Mouse (Mus musculus): Measurements from ENCODE around the gene Dnal4. TPM values are rescaled to one million over a fixed set of nuclear protein-coding genes. Genes with fewer than 3 reads are reported as not detected.

Dnal4 gene
- polyA plus RNA-seq, 1 experiment from 2014 or later: 101 TPM

GRCm38 (mm10) chr15:79741173-79741858 is 36.3 kb downstream of the Dnal4 start:
- DNase-seq (ENCODE audit: low spot score) (no peak), ATAC-seq (no peak)
- Histone ChIP-seq H3K9me3 (replicated peaks; ENCODE audit: control insufficient read depth, low read length) (no peaks in the 10 kb centered on the region), H3K4me2 (ENCODE audit: low read length) (peak overlapping the region; percentile 55), H3K4me1 (ENCODE audit: control insufficient read depth, insufficient read depth, low read length) (peaks cover 15% of the 10 kb centered on the region), H3K27me3 (replicated peaks; ENCODE audit: control insufficient read depth, insufficient read depth, low read length) (no peaks in the 10 kb centered on the region), H3K27ac (ENCODE audit: low read depth, low read length) (no peak overlapping the region), H3K36me3 (ENCODE audit: control insufficient read depth, insufficient read depth, low read length) (peaks cover 35% of the 10 kb centered on the region), H3K4me3 (ENCODE audit: low read depth, low read length) (peak overlapping the region; percentile 87), H3K9ac (ENCODE audit: low read length) (peak overlapping the region; percentile 92)
- 34% methylated on average over 14 of the region's 14 CpGs for WGBS

- no peak for ATAC-seq
- peaks cover 38% of the 10 kb centered on the region for H3K36me3 ChIP-seq (ENCODE audit: control insufficient read depth, insufficient read depth, low read length)
- H3K9ac ChIP-seq (ENCODE audit: low read length): peak overlapping the region; percentile 92; the same call in 1 of the 2 replicates
- H3K4me3 ChIP-seq (ENCODE audit: low read depth, low read length): peak overlapping the region; percentile 87; the same call in 1 of the 2 replicates
- no peak overlapping the region for H3K27ac ChIP-seq (ENCODE audit: low read depth, low read length)
- no peak for DNase-seq (ENCODE audit: low spot score)
- peaks cover 15% of the 10 kb centered on the region for H3K4me1 ChIP-seq (ENCODE audit: control insufficient read depth, insufficient read depth, low read length)
- no peaks in the 10 kb centered on the region for H3K9me3 ChIP-seq (replicated peaks; ENCODE audit: control insufficient read depth, low read length)
- WGBS: 89% methylated on average over 3 of the region's 3 CpGs
- H3K4me2 ChIP-seq (ENCODE audit: low read length): peak overlapping the region; percentile 55
- no peaks in the 10 kb centered on the region for H3K27me3 ChIP-seq (replicated peaks; ENCODE audit: control insufficient read depth, insufficient read depth, low read length)
These were observed 36.9 kb downstream of the Dnal4 start for GRCm38 (mm10) chr15:79740739-79741138.

- no peak overlapping the region for H3K9ac ChIP-seq (ENCODE audit: low read length)
- 90% methylated on average over 8 of the region's 8 CpGs for WGBS
- no peak overlapping the region for H3K4me3 ChIP-seq (ENCODE audit: low read depth, low read length)
- H3K4me2 ChIP-seq (ENCODE audit: low read length): no peak overlapping the region
- DNase-seq (ENCODE audit: low spot score): no peak
- no peaks in the 10 kb centered on the region for H3K4me1 ChIP-seq (ENCODE audit: control insufficient read depth, insufficient read depth, low read length)
- H3K9me3 ChIP-seq (replicated peaks; ENCODE audit: control insufficient read depth, low read length): no peaks in the 10 kb centered on the region
- peaks cover 90% of the 10 kb centered on the region for H3K36me3 ChIP-seq (ENCODE audit: control insufficient read depth, insufficient read depth, low read length)
- no peaks in the 10 kb centered on the region for H3K27me3 ChIP-seq (replicated peaks; ENCODE audit: control insufficient read depth, insufficient read depth, low read length)
- ATAC-seq: no peak
- H3K27ac ChIP-seq (ENCODE audit: low read depth, low read length): no peak overlapping the region
These were observed 43.3 kb downstream of the Dnal4 start for GRCm38 (mm10) chr15:79734311-79734710.

- no peaks in the 10 kb centered on the region for H3K27me3 ChIP-seq (replicated peaks; ENCODE audit: control insufficient read depth, insufficient read depth, low read length)
- 78% methylated on average over 4 of the region's 4 CpGs for WGBS
- DNase-seq (ENCODE audit: low spot score): no peak
- peaks cover 90% of the 10 kb centered on the region for H3K36me3 ChIP-seq (ENCODE audit: control insufficient read depth, insufficient read depth, low read length)
- ATAC-seq: no peak
- H3K4me3 ChIP-seq (ENCODE audit: low read depth, low read length): no peak overlapping the region
- no peaks in the 10 kb centered on the region for H3K4me1 ChIP-seq (ENCODE audit: control insufficient read depth, insufficient read depth, low read length)
- no peak overlapping the region for H3K9ac ChIP-seq (ENCODE audit: low read length)
- no peaks in the 10 kb centered on the region for H3K9me3 ChIP-seq (replicated peaks; ENCODE audit: control insufficient read depth, low read length)
- no peak overlapping the region for H3K4me2 ChIP-seq (ENCODE audit: low read length)
- H3K27ac ChIP-seq (ENCODE audit: low read depth, low read length): no peak overlapping the region
These were observed 44.0 kb downstream of the Dnal4 start for GRCm38 (mm10) chr15:79733640-79734039.

GRCm38 (mm10) chr15:79733192-79733591 is 44.5 kb downstream of the Dnal4 start:
- H3K36me3 ChIP-seq (ENCODE audit: control insufficient read depth, insufficient read depth, low read length): peaks cover 90% of the 10 kb centered on the region
- H3K27me3 ChIP-seq (replicated peaks; ENCODE audit: control insufficient read depth, insufficient read depth, low read length): no peaks in the 10 kb centered on the region
- H3K9me3 ChIP-seq (replicated peaks; ENCODE audit: control insufficient read depth, low read length): no peaks in the 10 kb centered on the region
- H3K4me1 ChIP-seq (ENCODE audit: control insufficient read depth, insufficient read depth, low read length): no peaks in the 10 kb centered on the region
- H3K4me2 ChIP-seq (ENCODE audit: low read length): no peak overlapping the region
- ATAC-seq: no peak
- no peak overlapping the region for H3K9ac ChIP-seq (ENCODE audit: low read length)
- 92% methylated on average over 8 of the region's 8 CpGs for WGBS
- DNase-seq (ENCODE audit: low spot score): no peak
- H3K4me3 ChIP-seq (ENCODE audit: low read depth, low read length): no peak overlapping the region
- no peak overlapping the region for H3K27ac ChIP-seq (ENCODE audit: low read depth, low read length)

GRCm38 (mm10) chr15:79731554-79731953 is 46.1 kb downstream of the Dnal4 start:
- Histone ChIP-seq H3K36me3 (ENCODE audit: control insufficient read depth, insufficient read depth, low read length) (peaks cover 90% of the 10 kb centered on the region), H3K27ac (ENCODE audit: low read depth, low read length) (no peak overlapping the region), H3K4me3 (ENCODE audit: low read depth, low read length) (no peak overlapping the region), H3K9me3 (replicated peaks; ENCODE audit: control insufficient read depth, low read length) (no peaks in the 10 kb centered on the region), H3K4me2 (ENCODE audit: low read length) (no peak overlapping the region), H3K27me3 (replicated peaks; ENCODE audit: control insufficient read depth, insufficient read depth, low read length) (no peaks in the 10 kb centered on the region), H3K4me1 (ENCODE audit: control insufficient read depth, insufficient read depth, low read length) (no peaks in the 10 kb centered on the region), H3K9ac (ENCODE audit: low read length) (no peak overlapping the region)
- no peak for ATAC-seq
- no peak for DNase-seq (ENCODE audit: low spot score)
- WGBS: 57% methylated on average over 7 of the region's 7 CpGs

GRCm38 (mm10) chr15:79728731-79729388 is 48.8 kb downstream of the Dnal4 start:
- 93% methylated on average over 10 of the region's 10 CpGs for WGBS
- H3K4me1 ChIP-seq (ENCODE audit: control insufficient read depth, insufficient read depth, low read length): no peaks in the 10 kb centered on the region
- peaks cover 93% of the 10 kb centered on the region for H3K36me3 ChIP-seq (ENCODE audit: control insufficient read depth, insufficient read depth, low read length)
- H3K9ac ChIP-seq (ENCODE audit: low read length): no peak overlapping the region
- no peak overlapping the region for H3K4me2 ChIP-seq (ENCODE audit: low read length)
- H3K27ac ChIP-seq (ENCODE audit: low read depth, low read length): no peak overlapping the region
- H3K27me3 ChIP-seq (replicated peaks; ENCODE audit: control insufficient read depth, insufficient read depth, low read length): no peaks in the 10 kb centered on the region
- ATAC-seq: no peak
- H3K9me3 ChIP-seq (replicated peaks; ENCODE audit: control insufficient read depth, low read length): no peaks in the 10 kb centered on the region
- no peak overlapping the region for H3K4me3 ChIP-seq (ENCODE audit: low read depth, low read length)
- DNase-seq (ENCODE audit: low spot score): no peak

GRCm38 (mm10) chr15:79728311-79728710 is 49.3 kb downstream of the Dnal4 start:
- Histone ChIP-seq H3K4me1 (ENCODE audit: control insufficient read depth, insufficient read depth, low read length) (no peaks in the 10 kb centered on the region), H3K4me2 (ENCODE audit: low read length) (no peak overlapping the region), H3K4me3 (ENCODE audit: low read depth, low read length) (no peak overlapping the region), H3K27ac (ENCODE audit: low read depth, low read length) (no peak overlapping the region; the same call in 1 of the 2 replicates), H3K36me3 (ENCODE audit: control insufficient read depth, insufficient read depth, low read length) (peaks cover 93% of the 10 kb centered on the region), H3K27me3 (replicated peaks; ENCODE audit: control insufficient read depth, insufficient read depth, low read length) (no peaks in the 10 kb centered on the region), H3K9ac (ENCODE audit: low read length) (no peak overlapping the region), H3K9me3 (replicated peaks; ENCODE audit: control insufficient read depth, low read length) (no peaks in the 10 kb centered on the region)
- ATAC-seq (no peak), DNase-seq (ENCODE audit: low spot score) (no peak)
- 45% methylated on average over 5 of the region's 5 CpGs for WGBS

GRCm38 (mm10) chr15:79727840-79728239 is 49.8 kb downstream of the Dnal4 start:
- DNase-seq (ENCODE audit: low spot score): no peak
- Histone ChIP-seq H3K27ac (ENCODE audit: low read depth, low read length) (no peak overlapping the region; the same call in 1 of the 2 replicates), H3K36me3 (ENCODE audit: control insufficient read depth, insufficient read depth, low read length) (peaks cover 91% of the 10 kb centered on the region), H3K4me2 (ENCODE audit: low read length) (no peak overlapping the region), H3K9me3 (replicated peaks; ENCODE audit: control insufficient read depth, low read length) (no peaks in the 10 kb centered on the region), H3K4me1 (ENCODE audit: control insufficient read depth, insufficient read depth, low read length) (no peaks in the 10 kb centered on the region), H3K4me3 (ENCODE audit: low read depth, low read length) (no peak overlapping the region), H3K27me3 (replicated peaks; ENCODE audit: control insufficient read depth, insufficient read depth, low read length) (no peaks in the 10 kb centered on the region), H3K9ac (ENCODE audit: low read length) (no peak overlapping the region)
- WGBS: 84% methylated on average over 6 of the region's 6 CpGs
- no peak for ATAC-seq
